Mouse (Mus musculus) cerebellum, adult 9-10 months (tissue): ENCODE measurements around the gene Sycp3.
"Not testable (repeated sequence)": the region's sequence is repeated elsewhere in the genome, so short reads cannot be mapped to it uniquely, and the experiment has no call there.

Experiments used
- DNase-seq: peaks from one replicate; pipeline ENCODE4 v3.0.0; 2022

The Sycp3 gene

GRCm38 (mm10) chr10:88501886-88502765 is 42.8 kb downstream of the Sycp3 start:
- DNase-seq = peak; percentile 28

- no peak for DNase-seq
Observed at GRCm38 (mm10) chr10:88502919-88503318, 43.5 kb downstream of the Sycp3 start.

- DNase-seq = peak; percentile 85
Observed at GRCm38 (mm10) chr10:88503421-88504314, 44.3 kb downstream of the Sycp3 start, which contains the start of gene Chpt1. Gene Chpt1 (minus strand): TSS chr10:88504073.

GRCm38 (mm10) chr10:88504481-88504880 is 45.1 kb downstream of the Sycp3 start:
- peak; percentile 38 for DNase-seq

- no peak for DNase-seq
Observed at GRCm38 (mm10) chr10:88505256-88505655, 45.9 kb downstream of the Sycp3 start.

- no peak for DNase-seq
Observed at GRCm38 (mm10) chr10:88507691-88508143, 48.3 kb downstream of the Sycp3 start.

- no peak for DNase-seq
Observed at GRCm38 (mm10) chr10:88510503-88511271, 51.3 kb downstream of the Sycp3 start.

GRCm38 (mm10) chr10:88511355-88511754 is 52.0 kb downstream of the Sycp3 start:
- DNase-seq = no peak

GRCm38 (mm10) chr10:88513574-88514135 is 54.3 kb downstream of the Sycp3 start:
- no peak for DNase-seq

- no peak for DNase-seq
Observed at GRCm38 (mm10) chr10:88514495-88514894, 55.1 kb downstream of the Sycp3 start.

GRCm38 (mm10) chr10:88515049-88515448 is 55.7 kb downstream of the Sycp3 start:
- DNase-seq = not testable (repeated sequence)

GRCm38 (mm10) chr10:88522795-88523194 is 63.4 kb downstream of the Sycp3 start:
- DNase-seq = no peak
